Mouse (Mus musculus) heart, postnatal 10 days (tissue): ENCODE measurements at regions not wholly inside any gene's neighbourhood (a gene's known extent, or its start where the extent isn't known, plus 50 kb on each side); places are given as distances from the start of the nearest gene placed in this dataset.
A peak's percentile ranks its signal among the peaks of the same experiment; 100 is the strongest.

Experiments used
- DNase-seq, 2 experiments: peaks; one replicate each; pipeline ENCODE4 v3.0.0; 2021
- intact Hi-C: fragments of 180-260 bp; cut with DNase I; formaldehyde crosslinking; loops from one replicate; pipeline ENCODE4 v1.15.1; 2025

GRCm38 (mm10) chr16:26302045-26302444 lies 69.6 kb downstream of the Cldn1 start:
- no peak for DNase-seq
- intact Hi-C loops = no loop called here

- intact Hi-C loops = no loop called here
- peak; percentile 21 to 37 for DNase-seq
Measured at GRCm38 (mm10) chr16:26291692-26292091, 79.9 kb downstream of the Cldn1 start.

- intact Hi-C loops = no loop called here
- no peak for DNase-seq
Measured at GRCm38 (mm10) chr16:26285627-26286026, 86.0 kb downstream of the Cldn1 start.

GRCm38 (mm10) chr16:26284713-26285112 lies 86.9 kb downstream of the Cldn1 start:
- no peak for DNase-seq
- intact Hi-C loops = no loop called here

GRCm38 (mm10) chr16:26282418-26282817 lies 89.2 kb downstream of the Cldn1 start:
- intact Hi-C loops = no loop called here
- DNase-seq = no peak

- no peak for DNase-seq
- intact Hi-C loops = no loop called here
Measured at GRCm38 (mm10) chr16:26281496-26281895, 90.1 kb downstream of the Cldn1 start.

- intact Hi-C loops = no loop called here
- no peak for DNase-seq
Measured at GRCm38 (mm10) chr16:26276789-26277188, 94.9 kb downstream of the Cldn1 start.

- DNase-seq = peak in 1 of 2 experiments; percentile 3
- intact Hi-C loops = loop anchor here (5.0 kb wide), 1 partner anchor 119 kb away; the partner anchor contains the start of gene Cldn1
Measured at GRCm38 (mm10) chr16:26252824-26253223, 118.8 kb downstream of the Cldn1 start.

GRCm38 (mm10) chr16:26251698-26252097 lies 119.9 kb downstream of the Cldn1 start:
- DNase-seq = no peak

GRCm38 (mm10) chr16:26251027-26251426 lies 120.6 kb downstream of the Cldn1 start:
- intact Hi-C loops = loop anchor here (5.0 kb wide), 1 partner anchor 121 kb away; the partner anchor contains the start of gene Cldn1

More at GRCm38 (mm10) chr16:26251698-26252097, 119.9 kb downstream of the Cldn1 start:
- intact Hi-C loops = loop anchor here (5.0 kb wide), 1 partner anchor 121 kb away; the partner anchor contains the start of gene Cldn1

GRCm38 (mm10) chr16:26248939-26249338 lies 122.7 kb downstream of the Cldn1 start:
- no peak for DNase-seq
- intact Hi-C loops = no loop called here

More at GRCm38 (mm10) chr16:26251027-26251426, 120.6 kb downstream of the Cldn1 start:
- DNase-seq = no peak

- intact Hi-C loops = no loop called here
- DNase-seq = peak in 1 of 2 experiments; percentile 2
Measured at GRCm38 (mm10) chr16:26247926-26248325, 123.7 kb downstream of the Cldn1 start.

- DNase-seq = no peak
Measured at GRCm38 (mm10) chr16:26235239-26235638, 129.7 kb upstream of the P3h2 start.

GRCm38 (mm10) chr16:26234113-26234512 lies 128.5 kb upstream of the P3h2 start:
- intact Hi-C loops = loop anchor here (1.0 to 5.0 kb wide), 6 partner anchors 137 to 1223 kb away; partner anchors contain the start of gene Cldn1
- peak; percentile 84 to 87 for DNase-seq

More at GRCm38 (mm10) chr16:26235239-26235638, 129.7 kb upstream of the P3h2 start:
- intact Hi-C loops = loop anchor here (2.0 kb wide), 3 partner anchors 260 to 904 kb away; no protein-coding TSS in a partner anchor

GRCm38 (mm10) chr16:26231110-26231509 lies 125.5 kb upstream of the P3h2 start:
- no peak for DNase-seq
- intact Hi-C loops = loop anchor here (5.0 kb wide), 2 partner anchors 546 to 1226 kb away; no protein-coding TSS in a partner anchor

- no peak for DNase-seq
- intact Hi-C loops = no loop called here
Measured at GRCm38 (mm10) chr16:26211418-26211817, 105.8 kb upstream of the P3h2 start.

GRCm38 (mm10) chr16:26199125-26199524 lies 93.5 kb upstream of the P3h2 start:
- intact Hi-C loops = loop anchor here (1.0 to 5.0 kb wide), 3 partner anchors 97 to 235 kb away; no protein-coding TSS in a partner anchor
- peak in 1 of 2 experiments; percentile 24 for DNase-seq

- DNase-seq = peak; percentile 40 to 45
- intact Hi-C loops = loop anchor here (5.0 kb wide), 1 partner anchor 94 kb away; no protein-coding TSS in a partner anchor
Measured at GRCm38 (mm10) chr16:26196345-26196744, 90.8 kb upstream of the P3h2 start.

GRCm38 (mm10) chr16:26185288-26186281 lies 80.0 kb upstream of the P3h2 start:
- DNase-seq = peak; percentile 31 to 33
- intact Hi-C loops = no loop called here

GRCm38 (mm10) chr16:26184647-26185262 lies 79.2 kb upstream of the P3h2 start:
- intact Hi-C loops = no loop called here
- peak; percentile 12 to 32 for DNase-seq

- intact Hi-C loops = no loop called here
- DNase-seq = no peak
Measured at GRCm38 (mm10) chr16:26183530-26183929, 77.9 kb upstream of the P3h2 start.
